Mouse (Mus musculus) neural tube, embryonic 13.5 days (tissue): ENCODE measurements around the gene Gm6583. TPM values are rescaled to one million over a fixed set of nuclear protein-coding genes. Genes with fewer than 3 reads are reported as not detected.

Experiments
- ATAC-seq: fragments of 200-750 bp; cut with Nextera tagmentation; 2 replicates; pipeline ENCODE4 v1.8.0; 2017; ENCODE audit warnings: low read depth, mild to moderate bottlenecking, moderate TSS enrichment, moderate library complexity
- H3K27ac ChIP-seq: fragments of 300-500 bp; sonication (generic); replicated peaks from 2 replicates; pipeline ENCODE4 v1.5.1; 2015; ENCODE audit warnings: moderate library complexity, mild to moderate bottlenecking, inconsistent platforms
- H3K27me3 ChIP-seq: fragments of 300-500 bp; sonication (generic); 2 replicates; pipeline ENCODE4 v1.6.1; 2015; ENCODE audit warnings: mild to moderate bottlenecking, inconsistent platforms
- H3K36me3 ChIP-seq: fragments of 300-500 bp; sonication (generic); 2 replicates; pipeline ENCODE4 v1.6.1; 2015; ENCODE audit warnings: mild to moderate bottlenecking, inconsistent platforms
- H3K4me1 ChIP-seq: fragments of 300-500 bp; sonication (generic); replicated peaks from 2 replicates; pipeline ENCODE4 v1.6.1; 2015; ENCODE audit warnings: inconsistent platforms
- H3K4me2 ChIP-seq: fragments of 300-500 bp; sonication (generic); 2 replicates; pipeline ENCODE4 v1.6.1; 2015; ENCODE audit warnings: inconsistent platforms, mild to moderate bottlenecking, moderate library complexity
- H3K4me3 ChIP-seq: fragments of 300-500 bp; sonication (generic); 2 replicates; pipeline ENCODE4 v1.5.1; 2015; ENCODE audit warnings: mild to moderate bottlenecking, inconsistent platforms
- H3K9ac ChIP-seq: fragments of 300-500 bp; sonication (generic); 2 replicates; pipeline ENCODE4 v1.6.1; 2015; ENCODE audit warnings: moderate library complexity, mild to moderate bottlenecking, inconsistent platforms
- H3K9me3 ChIP-seq: fragments of 300-500 bp; sonication (generic); 2 replicates; pipeline ENCODE4 v1.6.1; 2016; ENCODE audit warnings: inconsistent platforms
- WGBS: fragments of 180-500 bp; shearing (Covaris S2); methylation state at CpG from one replicate; pipeline ENCODE4 v1.1.7; 2015; 5-methylcytosine and 5-hydroxymethylcytosine counted together
- polyA plus RNA-seq: library from polyadenylated mRNA; unstranded; fragments of >200 nt; fragmentation: Nextera tagmentation; extraction: Ambion mirVana; gene quantifications from 2 replicates; pipeline ENCODE4 v1.2.1, GENCODE M21; 2015

Gene Gm6583
- polyA plus RNA-seq, 1 experiment from 2014 or later, result 0.08 TPM

DNA sequence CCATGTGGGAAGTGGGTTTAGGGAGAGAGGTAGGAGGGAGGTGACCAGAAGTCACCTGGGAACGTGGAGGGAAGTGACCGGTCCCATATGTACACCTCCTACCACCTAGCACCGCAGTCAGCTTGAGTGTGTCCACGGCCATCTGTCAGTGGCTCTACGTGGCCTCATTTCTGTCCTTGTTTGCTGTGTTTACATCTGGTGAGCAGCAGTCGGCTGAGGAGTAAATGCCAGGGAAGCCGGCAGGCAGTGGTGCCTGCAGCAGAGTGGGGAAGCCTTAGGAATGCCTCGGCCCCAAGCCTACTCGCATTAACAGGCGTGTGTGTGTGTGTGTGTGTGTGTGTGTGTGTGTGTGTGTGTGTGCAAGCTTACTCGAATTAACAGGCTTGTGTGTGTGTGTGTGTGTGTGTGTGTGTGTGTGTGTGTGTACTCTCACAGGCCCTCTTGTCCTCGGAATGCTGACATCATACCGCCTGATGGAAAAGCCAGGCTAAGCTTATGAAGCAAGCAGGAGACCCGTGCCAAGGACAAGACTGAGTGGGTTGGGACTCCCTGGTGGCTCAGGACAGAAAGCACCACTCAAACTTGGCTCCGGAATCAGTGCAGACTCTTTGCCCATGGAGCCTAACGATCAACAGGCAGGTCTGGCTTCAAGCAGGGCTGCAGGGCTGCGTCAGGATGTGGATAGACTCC lies 27.0 kb upstream of the Gm6583 start:
- WGBS, result 70% methylated on average over 17 of the region's 17 CpGs
- Histone ChIP-seq H3K4me1 (0 out of 2 replicates have a peak, but pooled peaks cover 10% of the 10 kb centered on the region), H3K27me3 (no peaks in the 10 kb centered on the region), H3K4me2 (no peak overlapping the region), H3K27ac (peak overlapping the region; percentile 53; the same call in 1 of the 2 replicates), H3K9me3 (no peaks in the 10 kb centered on the region), H3K9ac (no peak overlapping the region), H3K4me3 (no peak overlapping the region), H3K36me3 (peaks cover 69% of the 10 kb centered on the region)
- ATAC-seq, result no peak

DNA sequence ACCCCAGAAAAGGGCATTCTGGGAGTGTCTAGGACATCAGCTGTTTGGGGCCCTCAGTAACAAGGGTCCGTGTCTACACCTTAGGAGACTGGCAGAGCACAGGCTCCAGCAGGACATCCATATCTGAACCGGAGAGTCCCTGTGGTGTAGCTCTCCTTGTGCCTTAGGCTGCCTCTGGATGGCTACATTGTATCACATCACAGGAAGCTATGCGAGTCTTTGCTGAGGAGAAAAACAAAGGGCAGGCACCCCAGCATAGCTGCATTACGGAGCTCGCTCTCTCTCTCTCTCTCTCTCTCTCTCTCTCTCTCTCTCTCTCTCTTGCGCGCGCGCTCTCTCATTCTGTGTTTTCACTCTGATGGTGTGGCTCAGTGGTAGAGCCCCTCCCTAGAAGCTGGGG lies 26.2 kb upstream of the Gm6583 start:
- no peak overlapping the region for H3K4me3 ChIP-seq
- no peaks in the 10 kb centered on the region for H3K9me3 ChIP-seq
- ATAC-seq, result no peak
- H3K27ac ChIP-seq, result peak overlapping the region; percentile 53
- no peaks in the 10 kb centered on the region for H3K27me3 ChIP-seq
- peaks cover 67% of the 10 kb centered on the region for H3K36me3 ChIP-seq
- 0 out of 2 replicates have a peak, but pooled peaks cover 10% of the 10 kb centered on the region for H3K4me1 ChIP-seq
- H3K4me2 ChIP-seq, result no peak overlapping the region
- 55% methylated on average over 5 of the region's 9 CpGs for whole genome bisulfite sequencing
- 0 out of 2 replicates have a peak overlapping the region, but pooled peaks have one; percentile 23 for H3K9ac ChIP-seq

DNA sequence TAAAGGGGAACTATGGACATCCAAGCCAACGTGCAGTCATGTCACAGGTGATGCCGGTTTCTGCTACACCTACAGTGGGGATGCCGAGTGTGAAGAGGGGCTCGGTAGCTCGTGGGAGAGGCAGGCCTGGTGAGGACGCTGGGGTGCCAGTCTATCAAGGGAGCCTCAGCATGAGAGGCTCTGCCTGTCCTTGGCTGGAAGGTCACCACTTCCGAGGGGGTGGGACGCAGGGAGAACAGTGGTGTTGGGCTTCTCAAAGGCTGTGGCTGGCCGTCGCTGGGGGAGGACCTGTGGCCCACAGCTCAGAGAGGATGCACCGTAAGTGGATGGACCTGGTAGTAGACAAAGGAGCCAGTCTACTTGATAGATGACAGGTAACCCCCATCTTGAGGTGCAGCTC lies 25.3 kb upstream of the Gm6583 start:
- Histone ChIP-seq H3K27me3 (no peaks in the 10 kb centered on the region), H3K9me3 (no peaks in the 10 kb centered on the region), H3K9ac (no peak overlapping the region), H3K4me1 (0 out of 2 replicates have a peak, but pooled peaks cover 10% of the 10 kb centered on the region), H3K4me2 (no peak overlapping the region), H3K27ac (no peak overlapping the region), H3K36me3 (peaks cover 61% of the 10 kb centered on the region), H3K4me3 (no peak overlapping the region)
- ATAC-seq, result no peak
- 86% methylated on average over 11 of the region's 11 CpGs for WGBS

DNA sequence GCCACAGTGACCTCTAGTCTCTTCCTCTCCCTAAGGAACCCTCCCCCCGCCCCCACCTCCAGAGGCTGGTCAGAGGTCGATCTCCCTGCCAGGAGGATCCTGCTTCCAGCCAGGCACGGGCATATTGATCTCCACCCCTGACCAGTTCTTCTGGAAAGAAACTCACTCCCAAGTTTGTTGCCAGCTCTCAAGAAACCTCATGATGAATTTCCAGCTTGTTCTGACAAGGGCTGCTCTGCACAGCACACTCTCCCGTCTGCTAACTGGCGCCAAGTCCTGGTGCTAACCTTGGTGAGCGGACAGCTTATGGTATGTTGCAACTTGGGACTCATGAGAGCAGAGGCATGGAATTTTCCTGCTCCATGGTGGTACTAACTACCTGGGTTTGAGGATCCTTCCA lies 22.9 kb upstream of the Gm6583 start:
- H3K9ac ChIP-seq, result no peak overlapping the region
- H3K4me2 ChIP-seq, result no peak overlapping the region
- peaks cover 62% of the 10 kb centered on the region for H3K36me3 ChIP-seq
- H3K4me1 ChIP-seq, result 0 out of 2 replicates have a peak, but pooled peaks cover 10% of the 10 kb centered on the region
- no peaks in the 10 kb centered on the region for H3K9me3 ChIP-seq
- no peak overlapping the region for H3K4me3 ChIP-seq
- H3K27ac ChIP-seq, result no peak overlapping the region
- no peaks in the 10 kb centered on the region for H3K27me3 ChIP-seq
- no peak for ATAC-seq
- 87% methylated on average over 6 of the region's 6 CpGs for WGBS

DNA sequence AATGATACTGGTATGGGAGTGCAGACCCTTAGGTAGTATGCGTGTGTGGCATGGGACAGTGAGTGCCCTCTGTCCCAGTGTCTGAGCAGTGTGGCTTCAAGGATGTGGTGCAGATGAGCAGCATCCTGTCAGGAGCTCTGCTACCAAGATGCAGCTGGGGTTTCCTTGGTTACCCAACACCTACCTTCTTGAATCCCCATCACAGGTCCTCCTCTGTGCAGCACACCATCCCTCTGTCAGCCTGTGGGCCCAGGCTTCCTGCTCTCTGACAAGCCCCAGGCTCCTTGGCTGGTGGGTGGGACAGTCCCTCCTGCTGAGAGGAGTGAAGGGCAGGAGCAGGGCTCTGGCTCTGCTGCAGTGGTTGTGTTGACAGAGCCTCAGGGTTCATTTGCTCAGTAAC lies 21.5 kb upstream of the Gm6583 start:
- 88% methylated on average over 1 of the region's 1 CpGs for WGBS
- no peak overlapping the region for H3K27ac ChIP-seq
- H3K27me3 ChIP-seq, result no peaks in the 10 kb centered on the region
- H3K9ac ChIP-seq, result no peak overlapping the region
- H3K4me1 ChIP-seq, result peaks cover 18% of the 10 kb centered on the region
- H3K36me3 ChIP-seq, result peaks cover 66% of the 10 kb centered on the region
- H3K9me3 ChIP-seq, result no peaks in the 10 kb centered on the region
- ATAC-seq, result no peak
- H3K4me2 ChIP-seq, result no peak overlapping the region
- no peak overlapping the region for H3K4me3 ChIP-seq

DNA sequence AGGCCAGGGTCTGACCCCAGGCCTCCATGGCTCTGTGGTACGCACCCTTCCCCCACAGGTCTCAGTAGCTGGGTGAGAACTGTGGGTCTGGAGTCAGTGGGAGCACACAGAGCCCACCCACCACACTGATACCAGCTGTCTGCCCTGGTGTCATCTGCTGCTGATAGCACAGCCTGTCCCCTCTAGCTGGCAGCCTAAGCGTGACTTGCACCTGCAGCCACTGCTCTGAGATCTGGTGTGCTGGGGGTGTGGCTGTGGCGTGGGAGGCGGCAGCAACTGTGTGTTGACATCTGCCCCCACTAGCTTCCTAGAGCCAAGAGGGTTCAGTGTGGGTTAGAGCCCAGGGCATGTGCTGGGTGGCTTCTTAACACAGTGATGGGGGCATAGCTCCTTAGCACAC lies 20.3 kb upstream of the Gm6583 start:
- no peak overlapping the region for H3K9ac ChIP-seq
- WGBS, result 81% methylated on average over 4 of the region's 4 CpGs
- no peak overlapping the region for H3K4me2 ChIP-seq
- H3K27ac ChIP-seq, result no peak overlapping the region
- no peaks in the 10 kb centered on the region for H3K27me3 ChIP-seq
- H3K4me3 ChIP-seq, result no peak overlapping the region
- peaks cover 66% of the 10 kb centered on the region for H3K36me3 ChIP-seq
- ATAC-seq, result no peak
- no peaks in the 10 kb centered on the region for H3K9me3 ChIP-seq
- peaks cover 22% of the 10 kb centered on the region for H3K4me1 ChIP-seq

DNA sequence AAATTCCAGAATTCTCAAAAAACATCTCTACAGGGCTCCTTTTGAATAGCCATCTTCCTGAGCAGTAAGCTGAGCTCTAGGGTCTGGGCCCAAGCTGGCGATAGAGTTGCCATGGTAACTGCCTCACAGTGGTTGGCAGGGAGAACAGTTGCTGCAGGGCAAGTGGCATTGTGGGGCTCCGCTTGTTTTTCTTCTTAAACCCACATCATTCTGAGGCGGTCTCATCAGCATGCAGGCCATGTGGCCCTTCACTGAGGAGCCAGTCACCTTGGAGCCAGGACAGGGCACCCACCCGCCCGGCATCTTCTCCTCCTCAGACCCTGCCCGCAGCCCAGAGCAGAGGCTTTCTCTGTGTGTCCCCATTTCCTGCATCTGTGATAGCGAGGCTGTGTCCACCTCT lies 16.1 kb upstream of the Gm6583 start:
- no peak overlapping the region for H3K4me3 ChIP-seq
- H3K27ac ChIP-seq, result peak overlapping the region; percentile 90
- peaks cover 50% of the 10 kb centered on the region for H3K4me1 ChIP-seq
- peak overlapping the region; percentile 58 for H3K9ac ChIP-seq
- no peaks in the 10 kb centered on the region for H3K27me3 ChIP-seq
- peaks cover 58% of the 10 kb centered on the region for H3K36me3 ChIP-seq
- no peaks in the 10 kb centered on the region for H3K9me3 ChIP-seq
- WGBS, result 14% methylated on average over 7 of the region's 7 CpGs
- H3K4me2 ChIP-seq, result peak overlapping the region; percentile 22; the same call in 1 of the 2 replicates
- ATAC-seq, result peak; percentile 88

DNA sequence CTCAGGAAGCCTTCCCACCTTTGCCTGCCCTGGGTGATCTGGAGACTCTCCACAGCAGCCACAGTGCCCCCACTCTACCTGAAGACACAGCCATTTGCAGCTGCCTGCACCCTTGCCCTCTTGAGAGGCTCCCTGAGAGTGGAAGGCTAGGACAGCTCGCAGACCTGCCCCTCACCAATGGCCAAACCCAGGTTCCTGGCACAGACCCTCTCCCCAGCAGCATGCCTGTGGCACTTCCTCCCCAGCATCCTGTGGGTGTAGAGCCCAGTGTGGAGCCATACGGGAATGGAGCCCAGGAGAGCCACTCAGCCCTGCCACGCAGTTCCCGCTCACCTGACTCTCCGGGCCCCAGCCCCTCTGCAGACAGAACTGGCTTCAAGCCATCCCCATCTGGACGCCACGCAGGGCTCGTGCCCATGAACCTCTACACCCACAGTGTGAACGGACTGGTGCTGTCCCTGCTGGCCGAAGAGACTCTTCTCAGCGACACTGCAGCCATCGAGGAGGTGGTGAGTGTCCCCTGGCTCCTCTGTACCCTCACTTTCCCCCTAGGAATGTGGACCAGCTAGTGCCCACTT lies 14.5 kb upstream of the Gm6583 start:
- H3K36me3 ChIP-seq, result peaks cover 60% of the 10 kb centered on the region
- ATAC-seq, result no peak
- peak overlapping the region; percentile 31; the same call in 1 of the 2 replicates for H3K9ac ChIP-seq
- no peak overlapping the region for H3K4me2 ChIP-seq
- H3K4me3 ChIP-seq, result no peak overlapping the region
- H3K4me1 ChIP-seq, result peaks cover 50% of the 10 kb centered on the region
- no peaks in the 10 kb centered on the region for H3K27me3 ChIP-seq
- no peaks in the 10 kb centered on the region for H3K9me3 ChIP-seq
- H3K27ac ChIP-seq, result peak overlapping the region; percentile 90
- 85% methylated on average over 12 of the region's 12 CpGs for WGBS

DNA sequence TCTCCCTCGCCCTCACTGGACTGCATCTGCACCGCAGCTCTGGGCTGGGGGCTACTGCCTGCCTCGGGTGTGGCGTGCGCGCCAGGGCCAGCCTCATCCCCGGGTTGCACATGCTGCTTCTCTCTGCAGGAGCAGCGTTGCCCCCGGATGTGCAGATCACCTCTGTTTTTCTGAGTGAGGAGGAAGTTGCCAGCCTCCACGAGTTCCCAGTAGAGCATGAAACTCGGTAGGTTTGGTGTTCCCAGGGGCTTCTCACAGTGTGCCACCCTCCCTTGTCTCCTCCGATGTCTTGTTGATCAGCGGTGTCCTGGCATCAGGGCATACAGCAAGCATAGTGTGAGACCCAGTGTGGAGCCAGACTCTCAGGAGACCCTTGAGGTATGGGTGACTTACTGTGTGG lies 13.5 kb upstream of the Gm6583 start:
- WGBS, result 79% methylated on average over 13 of the region's 13 CpGs
- Histone ChIP-seq H3K27me3 (no peaks in the 10 kb centered on the region), H3K27ac (0 out of 2 replicates have a peak overlapping the region, but pooled peaks have one; percentile 90)

DNA sequence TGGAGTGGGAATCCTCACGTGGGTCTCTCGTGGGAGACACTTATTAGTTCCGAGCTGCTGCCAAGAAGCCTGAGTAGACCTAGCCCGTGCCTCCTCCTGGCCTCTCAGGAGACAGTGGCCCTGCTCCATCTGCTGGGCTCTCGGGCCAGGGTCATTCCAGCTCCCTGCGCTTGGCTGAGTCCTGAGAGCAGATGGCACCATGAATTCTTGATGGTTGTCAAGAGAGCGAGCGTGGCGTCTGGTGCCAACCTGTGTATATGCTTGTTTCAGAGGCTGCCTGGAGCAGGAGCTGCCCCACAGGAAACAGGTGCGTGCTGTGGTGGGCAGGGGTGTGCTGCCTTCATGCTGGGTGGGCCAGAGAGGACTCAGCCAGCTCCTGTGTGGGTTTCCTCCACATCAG lies 12.8 kb upstream of the Gm6583 start:
- Histone ChIP-seq H3K9me3 (no peaks in the 10 kb centered on the region), H3K9ac (no peak overlapping the region), H3K27ac (0 out of 2 replicates have a peak overlapping the region, but pooled peaks have one; percentile 3), H3K36me3 (peaks cover 61% of the 10 kb centered on the region), H3K27me3 (no peaks in the 10 kb centered on the region), H3K4me3 (no peak overlapping the region), H3K4me2 (no peak overlapping the region), H3K4me1 (peaks cover 50% of the 10 kb centered on the region)
- no peak for ATAC-seq
- 51% methylated on average over 10 of the region's 10 CpGs for WGBS

More for the DNA sequence above, 13.5 kb upstream of the Gm6583 start:
- Histone ChIP-seq H3K36me3 (peaks cover 60% of the 10 kb centered on the region), H3K4me2 (no peak overlapping the region), H3K9me3 (no peaks in the 10 kb centered on the region), H3K4me3 (no peak overlapping the region), H3K4me1 (peaks cover 50% of the 10 kb centered on the region), H3K9ac (peak overlapping the region; percentile 9; the same call in 1 of the 2 replicates)
- ATAC-seq, result no peak

DNA sequence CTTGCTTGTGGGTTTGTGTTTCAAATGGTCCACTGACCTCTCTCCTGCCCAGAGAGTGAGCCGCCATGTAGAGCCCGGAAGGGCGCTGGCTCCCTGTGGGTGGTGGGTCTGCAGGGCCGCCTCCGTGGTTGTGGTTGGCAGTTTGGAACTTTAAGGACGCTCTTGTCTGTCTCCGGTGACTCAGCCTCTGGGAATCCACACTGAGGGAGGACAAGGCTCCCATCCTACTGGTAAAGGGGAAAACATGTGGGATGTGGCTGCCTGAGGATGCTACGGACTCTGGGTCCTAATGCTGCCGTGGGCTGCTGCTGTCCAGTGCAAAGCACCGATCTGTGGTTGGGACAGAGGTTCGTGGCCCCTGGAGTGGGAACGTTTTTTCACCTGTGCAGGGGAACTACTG lies 12.1 kb upstream of the Gm6583 start:
- Histone ChIP-seq H3K9me3 (no peaks in the 10 kb centered on the region), H3K27ac (no peak overlapping the region), H3K4me3 (no peak overlapping the region), H3K4me2 (no peak overlapping the region), H3K4me1 (peaks cover 46% of the 10 kb centered on the region), H3K36me3 (peaks cover 61% of the 10 kb centered on the region), H3K27me3 (no peaks in the 10 kb centered on the region), H3K9ac (no peak overlapping the region)
- WGBS, result 90% methylated on average over 12 of the region's 12 CpGs
- no peak for ATAC-seq

DNA sequence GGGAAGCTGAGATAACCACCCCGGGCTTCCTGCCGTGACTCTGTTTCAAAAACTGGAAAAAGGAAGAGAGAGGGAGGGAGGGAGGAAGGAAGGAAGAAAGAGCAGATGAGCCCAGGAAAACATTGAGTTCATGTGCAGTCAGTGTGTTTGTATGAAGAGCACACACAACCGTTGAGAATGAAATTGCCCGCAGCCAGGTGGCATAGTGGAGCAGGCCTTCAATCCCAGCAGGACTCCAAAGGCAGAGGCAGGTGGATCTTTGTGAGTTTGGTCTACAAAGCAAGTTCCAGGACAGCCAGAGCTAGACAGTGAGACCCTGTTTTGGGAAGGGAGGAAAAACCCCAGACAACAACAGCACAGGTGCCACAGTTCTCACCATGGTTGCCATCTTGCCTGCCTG lies 11.5 kb upstream of the Gm6583 start:
- no peak overlapping the region for H3K4me2 ChIP-seq
- ATAC-seq, result no peak
- no peaks in the 10 kb centered on the region for H3K27me3 ChIP-seq
- H3K27ac ChIP-seq, result no peak overlapping the region
- H3K4me3 ChIP-seq, result no peak overlapping the region
- no peak overlapping the region for H3K9ac ChIP-seq
- WGBS, result 88% methylated on average over 4 of the region's 4 CpGs
- H3K9me3 ChIP-seq, result no peaks in the 10 kb centered on the region
- H3K4me1 ChIP-seq, result peaks cover 40% of the 10 kb centered on the region
- H3K36me3 ChIP-seq, result peaks cover 66% of the 10 kb centered on the region
